Comparison of ENCODE assay signal across 30 mouse cellular contexts in the genomic region with DNA sequence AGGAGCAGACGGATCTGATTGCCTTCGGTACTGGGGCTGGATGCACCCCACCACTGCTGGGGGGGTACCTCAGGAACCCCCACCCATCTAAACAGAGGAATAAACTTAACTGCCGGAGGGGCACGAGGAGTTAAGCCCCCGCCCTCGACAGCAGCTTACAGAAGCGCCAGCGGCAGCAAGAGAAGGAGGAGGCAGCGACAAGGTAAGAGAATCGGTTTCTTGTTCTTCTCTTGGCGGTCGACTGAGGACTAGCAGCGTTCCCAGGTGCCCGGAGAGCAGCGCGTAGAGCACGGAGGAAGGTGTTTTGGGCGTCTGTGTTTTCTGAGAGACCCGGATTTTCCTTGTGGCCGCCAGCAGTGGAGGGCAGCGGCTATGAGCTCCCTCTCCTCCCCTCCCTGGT. TPM values are rescaled to one million over a fixed set of nuclear protein-coding genes. Genes with fewer than 3 reads are reported as not detected.
A peak's percentile ranks its signal among the peaks of the same experiment; 100 is the strongest.
DNase-seq lines count a peak whose midpoint lies in the region; ATAC-seq and TF ChIP-seq lines count a peak whose summit lies in the region.
"Had no signal": no experiment of that assay in that cellular context is flagged by ENCODE, and none has a peak within 500 bp of the region (broad histone marks: within the 10 kb centered on the region; RNA-seq: fewer than 3 reads in every experiment).

No protein-coding gene starts in this region.

- H3K27ac ChIP-seq in gastrocnemius, adult 2 months, result peak overlapping the region; percentile 99
- peak overlapping the region; percentile 75 for H3K27ac ChIP-seq in kidney, embryonic 16.5 days (ENCODE audit: low read length)
- H3K27ac ChIP-seq in limb, embryonic 11.5 days (replicated peaks; ENCODE audit: low read depth, low read length), result peak overlapping the region; percentile 6
- peak overlapping the region; percentile 99 for H3K27ac ChIP-seq in neural tube, embryonic 13.5 days (replicated peaks)
- H3K27ac ChIP-seq: embryonic facial prominence, embryonic 13.5 days; forebrain, embryonic 15.5 days; hindbrain, embryonic 13.5 days; left cerebral cortex, adult 2 months had no signal

- intact Hi-C loops in gastrocnemius, adult 2 months (cut with DNase I), result no loop called here

- H3K36me3 ChIP-seq in kidney, embryonic 16.5 days (ENCODE audit: insufficient read depth, low read length), result no peaks in the 10 kb centered on the region
- H3K36me3 ChIP-seq in limb, embryonic 11.5 days (ENCODE audit: control insufficient read depth, insufficient read depth, low read length), result no peaks in the 10 kb centered on the region
- no peaks in the 10 kb centered on the region for H3K36me3 ChIP-seq in neural tube, embryonic 13.5 days
- H3K36me3 ChIP-seq: embryonic facial prominence, embryonic 13.5 days; forebrain, embryonic 15.5 days; G1E; heart, embryonic 12.5 days; hindbrain, embryonic 13.5 days had no signal

- peak overlapping the region; percentile 65 for H3K4me3 ChIP-seq in gastrocnemius, adult 2 months
- H3K4me3 ChIP-seq in kidney, embryonic 16.5 days (ENCODE audit: low read length), result peak overlapping the region; percentile 54
- peak overlapping the region; percentile 20 for H3K4me3 ChIP-seq in limb, embryonic 11.5 days (ENCODE audit: low read depth, low read length)
- peak overlapping the region; percentile 90 for H3K4me3 ChIP-seq in neural tube, embryonic 13.5 days
- H3K4me3 ChIP-seq: embryonic facial prominence, embryonic 13.5 days; forebrain, embryonic 15.5 days; heart, embryonic 12.5 days; hindbrain, embryonic 13.5 days; left cerebral cortex, adult 2 months had no signal

- no peak for ATAC-seq in kidney, embryonic 16.5 days (ENCODE audit: low FRiP score, low TSS enrichment)
- no peak for ATAC-seq in limb, embryonic 11.5 days (ENCODE audit: insufficient number of reproducible peaks, low FRiP score, low TSS enrichment, low read depth)
- no peak for ATAC-seq in neural tube, embryonic 13.5 days (ENCODE audit: low read depth)
- ATAC-seq: activated CD4-positive, CD25-positive, alpha-beta regulatory T cell, adult 4 months; CD4-positive, CD25-positive, alpha-beta regulatory T cell, adult 4 months; forebrain, embryonic 15.5 days; lung, postnatal 0 days; midbrain, embryonic 16.5 days had no signal

- H3K27me3 ChIP-seq in kidney, embryonic 16.5 days (ENCODE audit: insufficient read depth, low read length), result peaks cover 30% of the 10 kb centered on the region
- peaks cover 70% of the 10 kb centered on the region for H3K27me3 ChIP-seq in limb, embryonic 11.5 days (ENCODE audit: control insufficient read depth, insufficient read depth, low read length)
- peaks cover 51% of the 10 kb centered on the region for H3K27me3 ChIP-seq in neural tube, embryonic 13.5 days

- no peak for DNase-seq in gastrocnemius, adult 2 months
- DNase-seq in gastrocnemius, postnatal 10 days, result no peak
- DNase-seq in kidney, postnatal 25 days, result no peak
- DNase-seq in limb, embryonic 11.5 days (ENCODE audit: low spot score), result peak; percentile 66
- DNase-seq in left cerebral cortex, adult 8-10 months (ENCODE audit: low spot score in 2 of 2), result no peak
- DNase-seq in adrenal gland, postnatal 25 days, result no peak
- DNase-seq: adrenal gland, postnatal 14 days; cerebellum, adult 11 months; cerebellum, postnatal 14 days; kidney, adult 9 months; liver; right cerebral cortex, postnatal 14 days; spleen, adult 18-20 months; thymus, postnatal 4 days had no signal

- peak overlapping the region; percentile 82 for H3K9ac ChIP-seq in kidney, embryonic 16.5 days (replicated peaks; ENCODE audit: low read length)
- H3K9ac ChIP-seq in limb, embryonic 11.5 days (ENCODE audit: low read length), result peak overlapping the region; percentile 55
- H3K9ac ChIP-seq in neural tube, embryonic 13.5 days, result peak overlapping the region; percentile 100
- H3K9ac ChIP-seq: embryonic facial prominence, embryonic 13.5 days; forebrain, embryonic 15.5 days; heart, embryonic 12.5 days; hindbrain, embryonic 13.5 days had no signal

- 1% methylated on average over 21 of the region's 21 CpGs for WGBS in kidney, embryonic 16.5 days
- 1% methylated on average over 21 of the region's 21 CpGs for WGBS in limb, embryonic 11.5 days
- WGBS in neural tube, embryonic 13.5 days, result under 1% methylated on average over 21 of the region's 21 CpGs

- H3K4me2 ChIP-seq in kidney, embryonic 16.5 days (replicated peaks; ENCODE audit: low read depth, low read length), result peak overlapping the region; percentile 84
- peak overlapping the region; percentile 56 for H3K4me2 ChIP-seq in limb, embryonic 11.5 days (ENCODE audit: low read depth, severe bottlenecking)
- peak overlapping the region; percentile 91 for H3K4me2 ChIP-seq in neural tube, embryonic 13.5 days
- H3K4me2 ChIP-seq: embryonic facial prominence, embryonic 13.5 days; forebrain, embryonic 15.5 days; heart, embryonic 12.5 days; hindbrain, embryonic 13.5 days had no signal

- no peak for TF ChIP-seq CTCF in gastrocnemius, adult 2 months (IDR thresholded peaks at IDR 0.05)

- no peaks in the 10 kb centered on the region for H3K9me3 ChIP-seq in kidney, embryonic 16.5 days (ENCODE audit: low read length)
- no peaks in the 10 kb centered on the region for H3K9me3 ChIP-seq in limb, embryonic 11.5 days (ENCODE audit: control insufficient read depth, low read length)
- H3K9me3 ChIP-seq in neural tube, embryonic 13.5 days, result no peaks in the 10 kb centered on the region
- H3K9me3 ChIP-seq: embryonic facial prominence, embryonic 13.5 days; forebrain, embryonic 15.5 days; G1E; heart, embryonic 12.5 days; hindbrain, embryonic 13.5 days had no signal

- peaks cover 27% of the 10 kb centered on the region for H3K4me1 ChIP-seq in kidney, embryonic 16.5 days (ENCODE audit: insufficient read depth, low read length)
- H3K4me1 ChIP-seq in limb, embryonic 11.5 days (ENCODE audit: control insufficient read depth, insufficient read depth, low read length), result peaks cover 18% of the 10 kb centered on the region
- H3K4me1 ChIP-seq in neural tube, embryonic 13.5 days (replicated peaks), result peaks cover 39% of the 10 kb centered on the region
- H3K4me1 ChIP-seq: embryonic facial prominence, embryonic 13.5 days; forebrain, embryonic 15.5 days; hindbrain, embryonic 13.5 days had no signal

RNA-seq across cellular contexts. Expression of a gene that starts 4.0 kb away (rescaled TPM):
- 1 to 10 TPM; 6.7 to 8.3 TPM for total RNA-seq in gastrocnemius, adult 2 months (2021)
- total RNA-seq in gastrocnemius, postnatal 10 days (2021), result 1 to 10 TPM; 6.5 to 8.2 TPM
- polyA plus RNA-seq in kidney, embryonic 16.5 days (2015; fragmentation: Nextera tagmentation; extraction: Ambion mirVana), result 7.4 and 9.2 TPM in 2 replicates
- polyA plus RNA-seq in limb, embryonic 11.5 days (2014; fragmentation: Nextera tagmentation; extraction: Ambion mirVana), result 4.4 and 6.1 TPM in 2 replicates
- polyA plus RNA-seq in neural tube, embryonic 13.5 days (2015; fragmentation: Nextera tagmentation; extraction: Ambion mirVana), result 40.9 and 43.4 TPM in 2 replicates
- not detected for total RNA-seq in left cerebral cortex, adult 8-10 months (2022)
- total RNA-seq in adrenal gland, postnatal 25 days (2021), result 0.85 and 1.5 TPM in 2 replicates
- total RNA-seq: granulocyte monocyte progenitor cell, adult 5-6 weeks; heart, postnatal 25 days; left cerebral cortex, adult 2 months; megakaryocyte progenitor cell, adult 5-6 weeks had no signal
- polyA plus RNA-seq: activated CD4-positive, CD25-positive, alpha-beta regulatory T cell, adult 4 months; CD4-positive, CD25-positive, alpha-beta regulatory T cell, adult 4 months; embryonic facial prominence, embryonic 13.5 days; forebrain, embryonic 15.5 days; heart, embryonic 12.5 days; liver, embryonic 16.5 days; lung, postnatal 0 days; midbrain, embryonic 16.5 days had no signal

RNA-seq across cellular contexts. Expression of a gene that starts 5.0 kb away (rescaled TPM):
- 1 to 10 TPM; 2.7 to 2.9 TPM for total RNA-seq in gastrocnemius, adult 2 months (2021)
- 1 to 10 TPM; 2.1 to 3.6 TPM for total RNA-seq in gastrocnemius, postnatal 10 days (2021)
- 4.3 and 5.9 TPM in 2 replicates for polyA plus RNA-seq in kidney, embryonic 16.5 days (2015; fragmentation: Nextera tagmentation; extraction: Ambion mirVana)
- 8.3 and 9.1 TPM in 2 replicates for polyA plus RNA-seq in limb, embryonic 11.5 days (2014; fragmentation: Nextera tagmentation; extraction: Ambion mirVana)
- polyA plus RNA-seq in neural tube, embryonic 13.5 days (2015; fragmentation: Nextera tagmentation; extraction: Ambion mirVana), result 18.8 and 32.2 TPM in 2 replicates
- total RNA-seq in left cerebral cortex, adult 8-10 months (2022), result not detected
- 7.6 and 9.0 TPM in 2 replicates for total RNA-seq in adrenal gland, postnatal 25 days (2021)
- total RNA-seq: granulocyte monocyte progenitor cell, adult 5-6 weeks; heart, postnatal 25 days; left cerebral cortex, adult 2 months; megakaryocyte progenitor cell, adult 5-6 weeks had no signal
- polyA plus RNA-seq: activated CD4-positive, CD25-positive, alpha-beta regulatory T cell, adult 4 months; CD4-positive, CD25-positive, alpha-beta regulatory T cell, adult 4 months; forebrain, embryonic 15.5 days; lung, postnatal 0 days; midbrain, embryonic 16.5 days had no signal

RNA-seq across cellular contexts. Expression of a gene that starts 5.7 kb away (rescaled TPM):
- total RNA-seq in gastrocnemius, adult 2 months (2021), result 10 to 100 TPM; 72.4 to 84.8 TPM
- 10 to 100 TPM; 50.7 to 51.2 TPM for total RNA-seq in gastrocnemius, postnatal 10 days (2021)
- polyA plus RNA-seq in kidney, embryonic 16.5 days (2015; fragmentation: Nextera tagmentation; extraction: Ambion mirVana), result 49.0 and 54.0 TPM in 2 replicates
- polyA plus RNA-seq in limb, embryonic 11.5 days (2014; fragmentation: Nextera tagmentation; extraction: Ambion mirVana), result 43.9 and 56.2 TPM in 2 replicates
- 58.5 and 92.4 TPM in 2 replicates for polyA plus RNA-seq in neural tube, embryonic 13.5 days (2015; fragmentation: Nextera tagmentation; extraction: Ambion mirVana)
- not detected for total RNA-seq in left cerebral cortex, adult 8-10 months (2022)
- 0.36 and 0.48 TPM in 2 replicates for total RNA-seq in adrenal gland, postnatal 25 days (2021)
- total RNA-seq: granulocyte monocyte progenitor cell, adult 5-6 weeks; heart, postnatal 25 days; left cerebral cortex, adult 2 months; megakaryocyte progenitor cell, adult 5-6 weeks had no signal
- polyA plus RNA-seq: activated CD4-positive, CD25-positive, alpha-beta regulatory T cell, adult 4 months; CD4-positive, CD25-positive, alpha-beta regulatory T cell, adult 4 months; forebrain, embryonic 15.5 days; heart, embryonic 12.5 days; hindbrain, embryonic 13.5 days; liver, embryonic 16.5 days; lung, postnatal 0 days; midbrain, embryonic 16.5 days had no signal

RNA-seq across cellular contexts. Expression of a gene that starts 18.0 kb away (rescaled TPM):
- total RNA-seq in gastrocnemius, adult 2 months (2021), result 10 to 100 TPM in 1 of 2 experiments, 1 to 10 TPM in 1; 6.9 to 11.7 TPM
- total RNA-seq in gastrocnemius, postnatal 10 days (2021), result 1 to 10 TPM; 8.4 to 9.6 TPM
- 1.2 and 1.6 TPM in 2 replicates for polyA plus RNA-seq in kidney, embryonic 16.5 days (2015; fragmentation: Nextera tagmentation; extraction: Ambion mirVana)
- polyA plus RNA-seq in limb, embryonic 11.5 days (2014; fragmentation: Nextera tagmentation; extraction: Ambion mirVana), result 5.5 and 5.9 TPM in 2 replicates
- polyA plus RNA-seq in neural tube, embryonic 13.5 days (2015; fragmentation: Nextera tagmentation; extraction: Ambion mirVana), result 2.6 and 3.8 TPM in 2 replicates
- total RNA-seq in left cerebral cortex, adult 8-10 months (2022), result not detected
- not detected in 2 replicates for total RNA-seq in adrenal gland, postnatal 25 days (2021)
- total RNA-seq: adrenal gland, postnatal 14 days; granulocyte monocyte progenitor cell, adult 5-6 weeks; heart, postnatal 25 days; left cerebral cortex, adult 2 months; megakaryocyte progenitor cell, adult 5-6 weeks had no signal
- polyA plus RNA-seq: activated CD4-positive, CD25-positive, alpha-beta regulatory T cell, adult 4 months; CD4-positive, CD25-positive, alpha-beta regulatory T cell, adult 4 months; embryonic facial prominence, embryonic 13.5 days; forebrain, embryonic 15.5 days; G1E; heart, embryonic 12.5 days; hindbrain, embryonic 13.5 days; liver, embryonic 16.5 days; lung, postnatal 0 days; midbrain, embryonic 16.5 days had no signal

RNA-seq across cellular contexts. Expression of a gene that starts 18.2 kb away (rescaled TPM):
- 1 to 10 TPM; 1.0 to 2.8 TPM for total RNA-seq in gastrocnemius, adult 2 months (2021)
- 1 to 10 TPM; 1.8 to 2.8 TPM for total RNA-seq in gastrocnemius, postnatal 10 days (2021)
- polyA plus RNA-seq in kidney, embryonic 16.5 days (2015; fragmentation: Nextera tagmentation; extraction: Ambion mirVana), result 6.6 and 9.2 TPM in 2 replicates
- polyA plus RNA-seq in limb, embryonic 11.5 days (2014; fragmentation: Nextera tagmentation; extraction: Ambion mirVana), result 4.6 and 4.8 TPM in 2 replicates
- polyA plus RNA-seq in neural tube, embryonic 13.5 days (2015; fragmentation: Nextera tagmentation; extraction: Ambion mirVana), result 75.8 and 85.5 TPM in 2 replicates
- total RNA-seq in left cerebral cortex, adult 8-10 months (2022), result not detected
- 21.5 and 26.7 TPM in 2 replicates for total RNA-seq in adrenal gland, postnatal 25 days (2021)
- total RNA-seq: granulocyte monocyte progenitor cell, adult 5-6 weeks; heart, postnatal 25 days; left cerebral cortex, adult 2 months; megakaryocyte progenitor cell, adult 5-6 weeks had no signal
- polyA plus RNA-seq: embryonic facial prominence, embryonic 13.5 days; forebrain, embryonic 15.5 days; liver, embryonic 16.5 days; lung, postnatal 0 days; midbrain, embryonic 16.5 days had no signal

Comparison
In these comparisons a context has a peak if more than half of its experiments do, and no peak if none do; other contexts are left out.
1. H3K27ac ChIP-seq: peak in every context shown above with its lines; median percentile 99 in gastrocnemius, adult 2 months; 99 in neural tube, embryonic 13.5 days; 75 in kidney, embryonic 16.5 days; 6 in limb, embryonic 11.5 days.
2. H3K4me3 ChIP-seq: peak in every context shown above with its lines; median percentile 90 in neural tube, embryonic 13.5 days; 65 in gastrocnemius, adult 2 months; 54 in kidney, embryonic 16.5 days; 20 in limb, embryonic 11.5 days.
3. RNA of a gene that starts 5.7 kb away (total RNA-seq): 72.4 to 84.8 TPM in gastrocnemius, adult 2 months and 50.7 to 51.2 TPM in gastrocnemius, postnatal 10 days; 0.36 to 0.48 TPM in adrenal gland, postnatal 25 days and not detected in left cerebral cortex, adult 8-10 months; every median in the first group is over 10 times any median in the second.
4. Peak in every context shown above with its lines, with median percentiles within 50 percentile points of each other: H3K4me2 ChIP-seq and H3K9ac ChIP-seq.